Mouse (Mus musculus) neural tube, embryonic 11.5 days (tissue): ENCODE results near the gene Rhoh. TPM values are rescaled to one million over a fixed set of nuclear protein-coding genes. Genes with fewer than 3 reads are reported as not detected.

Source experiments
- ATAC-seq: fragments of 200-750 bp; cut with Nextera tagmentation; 2 replicates; pipeline ENCODE4 v1.8.0; 2017; ENCODE audit warnings: moderate number of reproducible peaks, mild to moderate bottlenecking, moderate TSS enrichment, moderate library complexity; ENCODE audit not compliant: insufficient read depth, low FRiP score, low TSS enrichment
- DNase-seq: peaks from one replicate; pipeline ENCODE4 v3.0.0-alpha.2; 2015; ENCODE audit warnings: low spot score
- H3K27ac ChIP-seq: fragments of 300-500 bp; sonication (generic); 2 replicates; pipeline ENCODE4 v1.5.1; 2014; ENCODE audit warnings: low read depth, mild to moderate bottlenecking, low read length
- H3K27me3 ChIP-seq: fragments of 300-500 bp; sonication (generic); 2 replicates; pipeline ENCODE4 v1.6.1; 2014; ENCODE audit warnings: mild to moderate bottlenecking, low read length, mixed read lengths; ENCODE audit not compliant: control insufficient read depth, insufficient read depth
- H3K36me3 ChIP-seq: fragments of 300-500 bp; sonication (generic); 2 replicates; pipeline ENCODE4 v1.6.1; 2014; ENCODE audit warnings: mild to moderate bottlenecking, low read length, moderate library complexity, mixed read lengths; ENCODE audit not compliant: control insufficient read depth, insufficient read depth
- H3K4me1 ChIP-seq: fragments of 300-500 bp; sonication (generic); 2 replicates; pipeline ENCODE4 v1.6.1; 2014; ENCODE audit warnings: low read length, mixed read lengths; ENCODE audit not compliant: control insufficient read depth, insufficient read depth
- H3K4me2 ChIP-seq: fragments of 300-500 bp; sonication (generic); 2 replicates; pipeline ENCODE4 v1.6.1; 2014; ENCODE audit warnings: low read depth, mild to moderate bottlenecking, moderate library complexity
- H3K4me3 ChIP-seq: fragments of 300-500 bp; sonication (generic); 2 replicates; pipeline ENCODE4 v1.5.1; 2014; ENCODE audit warnings: low read depth, low read length
- H3K9ac ChIP-seq: fragments of 300-500 bp; sonication (generic); 2 replicates; pipeline ENCODE4 v1.6.1; 2014; ENCODE audit warnings: mild to moderate bottlenecking, low read length
- H3K9me3 ChIP-seq: fragments of 300-500 bp; sonication (generic); 2 replicates; pipeline ENCODE4 v1.6.1; 2016; ENCODE audit warnings: low read length; ENCODE audit not compliant: control insufficient read depth
- WGBS: fragments of 180-500 bp; shearing (Covaris S2); extraction: QIAGEN DNeasy Blood & Tissue Kit; methylation state at CpG from one replicate; pipeline ENCODE4 v1.1.7; 2014; 5-methylcytosine and 5-hydroxymethylcytosine counted together
- polyA plus RNA-seq: library from polyadenylated mRNA; unstranded; fragments of >200 nt; fragmentation: Nextera tagmentation; extraction: Ambion mirVana; gene quantifications from 2 replicates; pipeline ENCODE4 v1.2.1, GENCODE M21; 2014

Rhoh gene
- polyA plus RNA-seq, 1 experiment from 2014 or later, result 0.73 TPM

DNA sequence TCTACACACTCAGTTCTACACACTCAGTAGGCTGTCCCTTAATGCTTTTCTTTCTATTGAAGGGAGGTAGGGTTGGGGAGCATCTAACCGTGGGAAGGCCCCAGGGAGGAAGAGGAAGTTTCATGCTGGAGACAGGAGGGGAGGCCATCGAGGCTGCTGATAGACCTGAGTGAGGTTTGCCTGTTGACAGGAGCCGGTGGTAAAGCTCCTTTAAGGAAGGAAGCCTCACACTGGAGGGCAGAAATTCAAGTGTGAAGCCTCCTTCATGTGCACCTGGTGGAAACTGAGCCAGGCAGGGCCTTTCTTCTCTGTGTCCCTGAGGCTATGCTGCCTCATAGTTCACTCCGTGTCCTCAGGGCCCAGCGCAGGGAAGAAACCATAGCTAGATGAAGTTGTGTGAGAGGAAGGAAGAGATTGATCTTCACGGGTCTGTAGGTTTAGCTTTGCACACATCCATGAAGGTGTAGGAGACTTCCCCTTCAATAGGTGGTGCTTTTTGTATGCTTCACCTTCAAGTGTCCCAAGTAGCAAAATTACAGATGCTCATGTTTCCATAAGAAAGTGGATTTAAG lies 34.2 kb downstream of the Rhoh start:
- H3K4me1 ChIP-seq, result no peaks in the 10 kb centered on the region
- no peak for ATAC-seq
- no peak overlapping the region for H3K4me2 ChIP-seq
- no peaks in the 10 kb centered on the region for H3K36me3 ChIP-seq
- WGBS, result 84% methylated on average over 6 of the region's 6 CpGs
- H3K27ac ChIP-seq, result no peak overlapping the region
- H3K9me3 ChIP-seq, result no peaks in the 10 kb centered on the region
- no peaks in the 10 kb centered on the region for H3K27me3 ChIP-seq
- no peak overlapping the region for H3K9ac ChIP-seq
- no peak overlapping the region for H3K4me3 ChIP-seq
- DNase-seq, result no peak

DNA sequence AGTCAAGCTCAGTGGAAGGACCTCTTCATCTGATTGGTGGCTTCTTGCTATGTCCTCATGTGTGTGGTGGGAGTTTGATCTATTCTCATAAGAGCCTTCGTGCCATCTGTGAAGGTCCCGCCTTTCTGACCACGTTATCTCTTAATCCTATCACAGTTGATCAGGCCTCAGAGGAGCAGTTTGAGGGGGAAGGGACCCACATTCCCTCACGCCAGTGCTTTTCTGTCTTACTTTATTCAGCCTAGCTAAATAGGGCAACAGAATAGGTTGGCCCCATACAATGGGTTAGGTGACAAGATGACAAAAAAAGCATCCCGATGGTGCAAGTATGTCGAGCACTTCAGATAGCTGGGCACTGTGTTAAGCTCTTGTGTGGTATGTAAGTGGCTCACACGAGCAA lies 34.8 kb downstream of the Rhoh start:
- no peak for DNase-seq
- no peaks in the 10 kb centered on the region for H3K36me3 ChIP-seq
- H3K9ac ChIP-seq, result no peak overlapping the region
- H3K4me2 ChIP-seq, result no peak overlapping the region
- no peak overlapping the region for H3K4me3 ChIP-seq
- ATAC-seq, result no peak
- H3K27me3 ChIP-seq, result no peaks in the 10 kb centered on the region
- no peak overlapping the region for H3K27ac ChIP-seq
- no peaks in the 10 kb centered on the region for H3K4me1 ChIP-seq
- 84% methylated on average over 7 of the region's 7 CpGs for WGBS
- H3K9me3 ChIP-seq, result no peaks in the 10 kb centered on the region

DNA sequence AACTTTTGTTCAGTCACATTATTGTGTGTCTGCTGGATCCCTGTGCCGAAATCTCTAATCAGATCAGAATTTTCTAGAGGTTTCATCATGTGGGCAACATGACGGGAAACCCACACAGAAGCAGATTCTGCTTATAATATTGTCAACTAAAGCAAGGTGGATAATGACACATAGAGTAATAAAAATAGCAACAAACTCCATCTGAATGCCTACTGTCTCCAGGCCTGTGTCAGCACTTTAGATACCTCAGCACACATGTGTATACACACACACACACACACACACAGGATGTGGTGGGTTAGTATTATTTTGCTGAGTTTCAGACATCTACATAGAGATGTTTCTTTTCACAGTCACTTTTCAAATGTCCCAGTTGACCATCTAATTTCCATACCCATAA lies 36.7 kb downstream of the Rhoh start:
- DNase-seq (no peak), ATAC-seq (no peak)
- Histone ChIP-seq H3K36me3 (no peaks in the 10 kb centered on the region), H3K27me3 (no peaks in the 10 kb centered on the region), H3K27ac (no peak overlapping the region), H3K9ac (no peak overlapping the region), H3K9me3 (no peaks in the 10 kb centered on the region), H3K4me2 (no peak overlapping the region), H3K4me3 (no peak overlapping the region), H3K4me1 (no peaks in the 10 kb centered on the region)
- 94% methylated on average over 2 of the region's 2 CpGs for WGBS

DNA sequence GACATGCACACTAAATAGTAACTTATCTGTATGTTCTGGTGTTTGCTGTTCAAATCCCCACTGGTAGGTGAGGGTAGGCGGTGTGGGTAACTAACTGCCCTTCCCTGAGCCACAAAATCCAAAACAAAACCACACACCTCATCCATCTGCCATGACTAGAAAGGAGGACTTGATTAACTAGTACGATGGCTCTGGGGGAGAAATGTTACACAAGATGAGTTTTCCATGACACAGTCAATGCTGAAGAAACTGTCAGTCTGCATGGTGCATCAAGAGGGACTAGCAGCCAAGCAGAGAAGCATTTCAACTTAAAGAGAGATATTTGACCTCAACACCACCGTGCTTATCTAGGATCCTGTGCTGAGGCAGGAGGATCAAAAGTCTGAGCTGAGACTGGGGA lies 37.7 kb downstream of the Rhoh start:
- Histone ChIP-seq H3K9me3 (no peaks in the 10 kb centered on the region), H3K27ac (no peak overlapping the region), H3K36me3 (no peaks in the 10 kb centered on the region), H3K4me3 (no peak overlapping the region), H3K4me1 (no peaks in the 10 kb centered on the region), H3K27me3 (no peaks in the 10 kb centered on the region), H3K4me2 (no peak overlapping the region), H3K9ac (no peak overlapping the region)
- no peak for ATAC-seq
- no peak for DNase-seq
- WGBS, result 83% methylated on average over 3 of the region's 3 CpGs

GRCm38 (mm10) chr5:65900113-65900512 lies 39.1 kb downstream of the Rhoh start:
- Histone ChIP-seq H3K9me3 (no peaks in the 10 kb centered on the region), H3K4me3 (no peak overlapping the region), H3K9ac (no peak overlapping the region), H3K27ac (no peak overlapping the region), H3K4me2 (no peak overlapping the region), H3K27me3 (no peaks in the 10 kb centered on the region), H3K36me3 (no peaks in the 10 kb centered on the region), H3K4me1 (no peaks in the 10 kb centered on the region)
- no peak for ATAC-seq
- WGBS, result 88% methylated on average over 6 of the region's 6 CpGs
- no peak for DNase-seq

DNA sequence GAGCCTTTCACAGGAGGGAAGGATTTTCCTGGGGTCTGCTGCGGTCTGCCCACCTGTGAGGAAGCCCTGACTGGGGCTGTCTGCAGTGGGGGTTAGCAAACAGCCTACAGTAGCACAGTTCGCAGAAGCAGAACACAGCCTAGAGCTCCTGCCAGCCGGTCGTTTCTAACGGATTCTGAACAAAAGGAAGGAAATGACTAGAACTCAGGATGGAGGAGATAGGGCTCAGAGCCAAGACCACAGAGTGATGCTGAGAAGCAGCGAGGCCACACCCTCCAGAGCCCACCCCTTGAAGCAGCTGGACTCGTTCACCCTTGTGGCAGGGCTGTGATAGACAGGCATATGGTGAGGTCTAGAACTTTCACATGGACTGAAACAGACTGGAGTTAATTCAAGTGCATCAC lies 39.9 kb downstream of the Rhoh start:
- Histone ChIP-seq H3K27ac (no peak overlapping the region), H3K27me3 (no peaks in the 10 kb centered on the region), H3K4me1 (no peaks in the 10 kb centered on the region), H3K9me3 (no peaks in the 10 kb centered on the region), H3K4me2 (no peak overlapping the region), H3K4me3 (no peak overlapping the region), H3K36me3 (no peaks in the 10 kb centered on the region), H3K9ac (no peak overlapping the region)
- DNase-seq (no peak), ATAC-seq (no peak)
- 70% methylated on average over 7 of the region's 7 CpGs for WGBS

DNA sequence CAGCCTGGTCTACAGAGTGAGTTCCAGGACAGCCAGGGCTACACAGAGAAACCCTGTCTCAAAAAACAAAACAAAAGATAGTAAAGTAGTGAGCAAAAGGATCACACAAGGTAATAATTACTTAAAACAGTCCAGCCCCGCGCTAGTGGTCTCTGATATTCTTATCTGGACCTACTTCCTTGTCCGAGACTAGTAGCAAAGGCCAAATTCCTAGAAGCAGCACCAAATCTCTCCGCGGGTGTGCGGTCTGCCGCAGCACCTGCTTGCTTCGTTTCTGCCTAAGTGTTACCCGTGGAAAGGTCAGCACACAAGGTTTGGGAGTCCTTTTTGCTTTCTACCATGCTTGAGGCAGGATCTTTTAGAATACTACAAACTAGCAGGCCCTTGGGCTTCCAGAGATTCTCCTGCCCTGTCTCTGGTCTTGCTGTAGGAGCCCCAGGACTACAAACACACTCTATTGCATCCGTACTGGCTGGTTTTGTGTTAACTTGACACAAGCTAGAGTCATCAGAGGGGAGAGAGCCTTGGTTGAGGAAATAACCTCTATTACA lies 40.9 kb downstream of the Rhoh start:
- Histone ChIP-seq H3K4me1 (no peaks in the 10 kb centered on the region), H3K27me3 (no peaks in the 10 kb centered on the region), H3K9ac (no peak overlapping the region), H3K36me3 (no peaks in the 10 kb centered on the region), H3K4me2 (no peak overlapping the region), H3K27ac (no peak overlapping the region), H3K4me3 (no peak overlapping the region), H3K9me3 (no peaks in the 10 kb centered on the region)
- ATAC-seq, result no peak
- 89% methylated on average over 10 of the region's 10 CpGs for WGBS
- DNase-seq, result no peak

DNA sequence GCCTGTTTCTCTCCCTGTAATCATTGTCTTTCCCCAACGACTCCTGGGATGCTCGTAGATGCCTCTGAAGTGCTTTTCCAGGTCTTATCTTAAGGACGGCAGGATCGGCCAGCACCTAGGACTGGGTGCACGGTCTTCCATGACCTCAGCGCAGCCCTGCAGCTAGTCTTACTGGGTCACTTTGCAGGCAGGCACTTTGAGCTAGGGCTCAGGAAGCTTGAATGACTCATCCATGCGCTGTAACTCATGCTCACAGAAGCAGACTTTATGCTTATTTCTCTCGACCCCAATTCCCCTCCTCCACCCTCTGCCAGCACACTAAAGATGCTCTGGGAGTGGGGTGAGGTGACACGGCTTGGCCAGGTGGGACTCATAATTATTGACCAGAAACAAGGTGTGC lies 41.8 kb downstream of the Rhoh start:
- ATAC-seq (no peak), DNase-seq (no peak)
- no peak overlapping the region for H3K9ac ChIP-seq
- no peak overlapping the region for H3K4me3 ChIP-seq
- WGBS, result 82% methylated on average over 9 of the region's 9 CpGs
- no peaks in the 10 kb centered on the region for H3K27me3 ChIP-seq
- no peaks in the 10 kb centered on the region for H3K9me3 ChIP-seq
- H3K4me2 ChIP-seq, result no peak overlapping the region
- H3K4me1 ChIP-seq, result no peaks in the 10 kb centered on the region
- no peaks in the 10 kb centered on the region for H3K36me3 ChIP-seq
- no peak overlapping the region for H3K27ac ChIP-seq

DNA sequence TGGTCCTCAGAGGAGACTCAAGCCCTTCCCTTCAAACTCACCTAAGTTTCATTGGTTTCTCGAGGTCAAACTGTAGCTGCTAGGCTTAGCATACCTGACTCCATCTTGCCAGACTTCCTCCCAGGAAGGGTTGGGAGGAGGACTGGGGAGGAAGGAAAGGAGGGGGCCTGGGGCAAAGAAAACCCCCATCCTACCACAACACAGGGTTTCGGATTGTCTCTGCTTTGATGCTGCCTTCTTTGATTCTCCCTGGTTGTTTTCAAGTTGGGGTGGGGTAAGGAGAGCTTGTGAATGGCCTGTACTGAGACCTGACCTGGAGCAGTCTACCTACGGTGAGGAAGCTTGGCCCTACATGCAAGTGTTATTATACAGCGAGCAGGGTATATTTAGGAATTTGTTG lies 43.5 kb downstream of the Rhoh start:
- no peak for ATAC-seq
- H3K27me3 ChIP-seq, result no peaks in the 10 kb centered on the region
- WGBS, result 92% methylated on average over 4 of the region's 4 CpGs

More for the DNA sequence above, 43.5 kb downstream of the Rhoh start:
- Histone ChIP-seq H3K27ac (no peak overlapping the region), H3K36me3 (no peaks in the 10 kb centered on the region), H3K4me3 (no peak overlapping the region), H3K9ac (no peak overlapping the region), H3K4me1 (no peaks in the 10 kb centered on the region), H3K4me2 (no peak overlapping the region), H3K9me3 (no peaks in the 10 kb centered on the region)
- no peak for DNase-seq
